Mouse (Mus musculus) embryonic facial prominence, embryonic 14.5 days (tissue): ENCODE measurements around the gene Ppp1r26. TPM values are rescaled to one million over a fixed set of nuclear protein-coding genes. Genes with fewer than 3 reads are reported as not detected.

Source experiments
- ATAC-seq: fragments of 200-750 bp; cut with Nextera tagmentation; 2 replicates; pipeline ENCODE4 v1.8.0; 2017; ENCODE audit warnings: low read depth, moderate number of reproducible peaks, moderate TSS enrichment
- DNase-seq: peaks from one replicate; pipeline ENCODE4 v3.0.0-alpha.2; 2015; ENCODE audit warnings: low spot score
- H3K27ac ChIP-seq: fragments of 300-500 bp; sonication (generic); replicated peaks from 2 replicates; pipeline ENCODE4 v1.5.1; 2014; ENCODE audit warnings: low read depth, mild to moderate bottlenecking, low read length, moderate library complexity
- H3K27me3 ChIP-seq: fragments of 300-500 bp; sonication (generic); replicated peaks from 2 replicates; pipeline ENCODE4 v1.6.1; 2014; ENCODE audit warnings: low read length; ENCODE audit not compliant: control insufficient read depth, insufficient read depth
- H3K36me3 ChIP-seq: fragments of 300-500 bp; sonication (generic); 2 replicates; pipeline ENCODE4 v1.6.1; 2014; ENCODE audit warnings: low read length, mixed read lengths; ENCODE audit not compliant: control insufficient read depth, insufficient read depth
- H3K4me1 ChIP-seq: fragments of 300-500 bp; sonication (generic); 2 replicates; pipeline ENCODE4 v1.6.1; 2014; ENCODE audit warnings: antibody characterized with exemption, low read length; ENCODE audit not compliant: control insufficient read depth, insufficient read depth
- H3K4me2 ChIP-seq: fragments of 300-500 bp; sonication (generic); 2 replicates; pipeline ENCODE4 v1.6.1; 2014; ENCODE audit warnings: low read depth, mild to moderate bottlenecking, low read length, moderate library complexity, mixed read lengths
- H3K4me3 ChIP-seq: fragments of 300-500 bp; sonication (generic); 2 replicates; pipeline ENCODE4 v1.5.1; 2014; ENCODE audit warnings: low read depth, mild to moderate bottlenecking, low read length
- H3K9ac ChIP-seq: fragments of 300-500 bp; sonication (generic); 2 replicates; pipeline ENCODE4 v1.6.1; 2014; ENCODE audit warnings: low read depth, mild to moderate bottlenecking, low read length, moderate library complexity, mixed read lengths
- H3K9me3 ChIP-seq: fragments of 300-500 bp; sonication (generic); 2 replicates; pipeline ENCODE4 v1.6.1; 2016; ENCODE audit warnings: low read length; ENCODE audit not compliant: control insufficient read depth
- WGBS: fragments of 180-500 bp; shearing (Covaris S2); extraction: QIAGEN DNeasy Blood & Tissue Kit; methylation state at CpG from one replicate; pipeline ENCODE4 v1.1.7; 2014; 5-methylcytosine and 5-hydroxymethylcytosine counted together
- polyA plus RNA-seq: library from polyadenylated mRNA; unstranded; fragments of >200 nt; fragmentation: Nextera tagmentation; extraction: Ambion mirVana; gene quantifications from 2 replicates; pipeline ENCODE4 v1.2.1, GENCODE M21; 2014

Ppp1r26 gene
- polyA plus RNA-seq, 1 experiment from 2014 or later, result 3.8 TPM

- ATAC-seq (no peak), DNase-seq (no peak)
- H3K4me1 ChIP-seq, result peaks cover 18% of the 10 kb centered on the region
- H3K9ac ChIP-seq, result no peak overlapping the region
- H3K4me2 ChIP-seq, result no peak overlapping the region
- H3K9me3 ChIP-seq, result no peaks in the 10 kb centered on the region
- H3K36me3 ChIP-seq, result no peaks in the 10 kb centered on the region
- H3K27me3 ChIP-seq, result no peaks in the 10 kb centered on the region
- no peak overlapping the region for H3K4me3 ChIP-seq
- no peak overlapping the region for H3K27ac ChIP-seq
- WGBS, result 64% methylated on average over 6 of the region's 6 CpGs
Observed at GRCm38 (mm10) chr2:28412936-28413335, 33.7 kb upstream of the Ppp1r26 start.

GRCm38 (mm10) chr2:28414116-28414756 lies 32.4 kb upstream of the Ppp1r26 start:
- no peak for ATAC-seq
- no peaks in the 10 kb centered on the region for H3K9me3 ChIP-seq
- no peaks in the 10 kb centered on the region for H3K27me3 ChIP-seq

DNA sequence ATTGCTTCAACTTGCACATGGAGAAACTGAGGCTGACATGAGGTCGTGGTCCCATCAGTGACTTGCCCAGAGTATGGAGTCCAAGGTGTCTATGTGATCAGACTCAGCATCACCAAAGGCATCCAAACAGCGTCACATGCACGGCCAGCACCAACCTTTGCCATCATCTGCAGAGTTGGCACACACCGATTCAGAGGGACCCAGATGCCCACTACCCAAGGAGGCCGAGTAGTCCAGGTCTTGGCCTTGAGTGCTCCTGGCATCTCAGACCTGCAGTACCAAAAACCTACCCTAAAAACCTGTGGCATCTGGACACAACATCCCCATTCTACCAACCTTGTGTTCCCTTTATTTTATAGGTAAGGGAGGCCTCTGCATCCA lies 31.9 kb upstream of the Ppp1r26 start:
- Histone ChIP-seq H3K9me3 (no peaks in the 10 kb centered on the region), H3K4me3 (no peak overlapping the region), H3K27me3 (no peaks in the 10 kb centered on the region), H3K9ac (no peak overlapping the region), H3K4me2 (no peak overlapping the region), H3K4me1 (peaks cover 18% of the 10 kb centered on the region), H3K36me3 (no peaks in the 10 kb centered on the region), H3K27ac (peak overlapping the region; percentile 54)
- DNase-seq (no peak), ATAC-seq (no peak)
- 91% methylated on average over 5 of the region's 5 CpGs for WGBS

More at GRCm38 (mm10) chr2:28414116-28414756, 32.4 kb upstream of the Ppp1r26 start:
- Histone ChIP-seq H3K9ac (no peak overlapping the region), H3K4me1 (peaks cover 18% of the 10 kb centered on the region), H3K36me3 (no peaks in the 10 kb centered on the region), H3K4me3 (no peak overlapping the region), H3K27ac (no peak overlapping the region), H3K4me2 (no peak overlapping the region)
- no peak for DNase-seq
- WGBS, result 83% methylated on average over 5 of the region's 5 CpGs

DNA sequence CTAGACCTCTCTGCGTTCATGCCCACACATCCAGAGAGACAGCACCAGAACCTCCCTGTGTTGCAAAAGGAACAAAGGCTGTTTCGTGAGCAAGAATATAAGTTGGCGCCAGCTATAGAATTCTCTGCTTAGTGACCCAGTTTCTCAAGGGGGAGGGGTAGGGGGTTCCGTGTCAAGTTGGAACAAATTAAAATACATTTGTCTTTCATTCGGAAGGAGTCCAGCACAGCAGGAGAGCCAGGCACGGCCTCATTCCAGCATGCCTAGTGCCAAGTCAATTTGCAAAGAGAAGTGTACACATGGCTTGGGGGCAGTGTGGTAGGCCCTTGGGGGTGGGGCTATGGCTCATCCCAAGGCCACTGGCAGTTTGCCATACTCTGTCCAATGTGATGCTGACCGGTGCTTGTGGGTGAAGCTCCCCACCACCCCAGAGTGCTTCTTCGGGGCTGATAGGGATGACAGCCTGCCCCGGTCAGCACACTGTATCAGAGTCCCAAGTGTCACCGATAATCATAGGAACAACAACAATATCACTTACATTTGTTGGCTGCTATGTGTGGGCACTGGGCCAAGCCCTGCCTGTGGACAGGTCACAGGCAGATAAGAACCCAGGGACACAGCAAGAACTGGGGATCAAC lies 31.1 kb upstream of the Ppp1r26 start:
- 39% methylated on average over 10 of the region's 10 CpGs for WGBS
- no peaks in the 10 kb centered on the region for H3K36me3 ChIP-seq
- H3K27ac ChIP-seq, result peak overlapping the region; percentile 54
- ATAC-seq (peak; percentile 73; the same call in 1 of the 2 replicates), DNase-seq (peak; percentile 87)
- no peak overlapping the region for H3K4me2 ChIP-seq
- no peaks in the 10 kb centered on the region for H3K9me3 ChIP-seq
- peaks cover 18% of the 10 kb centered on the region for H3K4me1 ChIP-seq
- no peak overlapping the region for H3K9ac ChIP-seq
- H3K27me3 ChIP-seq, result no peaks in the 10 kb centered on the region
- H3K4me3 ChIP-seq, result no peak overlapping the region

- H3K27me3 ChIP-seq, result no peaks in the 10 kb centered on the region
- H3K4me1 ChIP-seq, result peaks cover 18% of the 10 kb centered on the region
- ATAC-seq, result no peak
- H3K4me2 ChIP-seq, result no peak overlapping the region
- no peaks in the 10 kb centered on the region for H3K36me3 ChIP-seq
- no peaks in the 10 kb centered on the region for H3K9me3 ChIP-seq
- 100% methylated on average over 1 of the region's 1 CpGs for WGBS
- H3K27ac ChIP-seq, result no peak overlapping the region
- no peak overlapping the region for H3K9ac ChIP-seq
- DNase-seq, result no peak
- H3K4me3 ChIP-seq, result no peak overlapping the region
Observed at GRCm38 (mm10) chr2:28416511-28416910, 30.1 kb upstream of the Ppp1r26 start.

- peak; percentile 92 for DNase-seq
- WGBS, result 39% methylated on average over 2 of the region's 2 CpGs
- H3K9me3 ChIP-seq, result no peaks in the 10 kb centered on the region
- H3K27ac ChIP-seq, result no peak overlapping the region
- H3K4me1 ChIP-seq, result peaks cover 18% of the 10 kb centered on the region
- H3K36me3 ChIP-seq, result no peaks in the 10 kb centered on the region
- ATAC-seq, result 0 out of 2 replicates have a peak, but pooled peaks have one; percentile 23
- no peaks in the 10 kb centered on the region for H3K27me3 ChIP-seq
- no peak overlapping the region for H3K9ac ChIP-seq
- no peak overlapping the region for H3K4me3 ChIP-seq
- no peak overlapping the region for H3K4me2 ChIP-seq
Observed at GRCm38 (mm10) chr2:28418034-28418433, 28.6 kb upstream of the Ppp1r26 start.

- Histone ChIP-seq H3K4me3 (no peak overlapping the region), H3K4me1 (peaks cover 10% of the 10 kb centered on the region), H3K9me3 (no peaks in the 10 kb centered on the region), H3K9ac (no peak overlapping the region), H3K27ac (no peak overlapping the region), H3K36me3 (no peaks in the 10 kb centered on the region), H3K4me2 (no peak overlapping the region), H3K27me3 (no peaks in the 10 kb centered on the region)
- ATAC-seq (0 out of 2 replicates have a peak, but pooled peaks have one; percentile 24), DNase-seq (peak; percentile 92)
- 18% methylated on average over 4 of the region's 4 CpGs for WGBS
Observed at GRCm38 (mm10) chr2:28419898-28420297, 26.7 kb upstream of the Ppp1r26 start.

GRCm38 (mm10) chr2:28423167-28423566 lies 23.4 kb upstream of the Ppp1r26 start:
- ATAC-seq, result no peak
- no peaks in the 10 kb centered on the region for H3K9me3 ChIP-seq
- H3K4me3 ChIP-seq, result no peak overlapping the region
- H3K4me2 ChIP-seq, result no peak overlapping the region
- WGBS, result 31% methylated on average over 3 of the region's 3 CpGs
- H3K9ac ChIP-seq, result no peak overlapping the region
- no peaks in the 10 kb centered on the region for H3K4me1 ChIP-seq
- H3K27ac ChIP-seq, result no peak overlapping the region
- DNase-seq, result no peak
- no peaks in the 10 kb centered on the region for H3K36me3 ChIP-seq
- no peaks in the 10 kb centered on the region for H3K27me3 ChIP-seq

GRCm38 (mm10) chr2:28427226-28427625 lies 19.4 kb upstream of the Ppp1r26 start:
- Histone ChIP-seq H3K36me3 (no peaks in the 10 kb centered on the region), H3K4me3 (no peak overlapping the region), H3K9ac (no peak overlapping the region), H3K4me2 (no peak overlapping the region), H3K27ac (no peak overlapping the region), H3K4me1 (no peaks in the 10 kb centered on the region), H3K27me3 (no peaks in the 10 kb centered on the region), H3K9me3 (no peaks in the 10 kb centered on the region)
- ATAC-seq, result no peak
- peak; percentile 54 for DNase-seq
- 86% methylated on average over 6 of the region's 6 CpGs for WGBS
